ENCODE assay signal across 9 mouse cellular contexts in genomic region chr2:107175721-107176120, GRCm38 (mm10).
A peak's percentile ranks its signal among the peaks of the same experiment; 100 is the strongest.
DNase-seq lines count a peak whose midpoint lies in the region; ATAC-seq and TF ChIP-seq lines count a peak whose summit lies in the region.
"Had no signal": no experiment of that assay in that cellular context is flagged by ENCODE, and none has a peak within 500 bp of the region (broad histone marks: within the 10 kb centered on the region; RNA-seq: fewer than 3 reads in every experiment).

No protein-coding gene starts in this region.

- H3K36me3 ChIP-seq in hindbrain, postnatal 0 days (ENCODE audit: insufficient read depth, low read length), result no peaks in the 10 kb centered on the region
- H3K36me3 ChIP-seq in hindbrain, embryonic 10.5 days, result no peaks in the 10 kb centered on the region
- no peaks in the 10 kb centered on the region for H3K36me3 ChIP-seq in neural tube, embryonic 11.5 days (ENCODE audit: control insufficient read depth, insufficient read depth, low read length)

- DNase-seq in hindbrain, postnatal 0 days (ENCODE audit: low spot score), result peak; percentile 7
- no peak for DNase-seq in hindbrain, embryonic 10.5 days (ENCODE audit: low spot score)
- no peak for DNase-seq in neural tube, embryonic 11.5 days (ENCODE audit: low spot score)
- DNase-seq in neural tube, embryonic 10.5 days (ENCODE audit: extremely low spot score, low spot score), result no peak
- DNase-seq in adrenal gland, postnatal 14 days, result peak; percentile 28
- peak; percentile 53 for DNase-seq in retina, embryonic 14.5 days (ENCODE audit: low spot score)
- DNase-seq in frontal cortex, postnatal 14 days (ENCODE audit: low spot score in 2 of 2), result no peak
- DNase-seq: liver had no signal

- H3K4me3 ChIP-seq in hindbrain, postnatal 0 days (ENCODE audit: low read length), result no peak overlapping the region
- no peak overlapping the region for H3K4me3 ChIP-seq in hindbrain, embryonic 10.5 days
- H3K4me3 ChIP-seq in neural tube, embryonic 11.5 days (ENCODE audit: low read depth, low read length), result no peak overlapping the region

- no peaks in the 10 kb centered on the region for H3K27me3 ChIP-seq in hindbrain, postnatal 0 days (ENCODE audit: insufficient read depth, low read length)
- H3K27me3 ChIP-seq in hindbrain, embryonic 10.5 days (ENCODE audit: insufficient read depth, poor library complexity, severe bottlenecking), result no peaks in the 10 kb centered on the region
- no peaks in the 10 kb centered on the region for H3K27me3 ChIP-seq in neural tube, embryonic 11.5 days (ENCODE audit: control insufficient read depth, insufficient read depth, low read length)

- 0 out of 2 replicates have a peak, but pooled peaks have one; percentile 33 for TF ChIP-seq CTCF in hindbrain, postnatal 0 days (IDR thresholded peaks at IDR 0.05; ENCODE audit: low read depth)

- H3K9ac ChIP-seq in hindbrain, postnatal 0 days (replicated peaks; ENCODE audit: low read length), result no peak overlapping the region
- no peak overlapping the region for H3K9ac ChIP-seq in neural tube, embryonic 11.5 days (ENCODE audit: low read length)

- no peak for ATAC-seq in hindbrain, postnatal 0 days
- ATAC-seq in neural tube, embryonic 11.5 days (ENCODE audit: insufficient read depth, low FRiP score, low TSS enrichment), result peak; percentile 8; the same call in 1 of the 2 replicates
- ATAC-seq: intestine, embryonic 16.5 days had no signal

- 54% methylated on average over 4 of the region's 4 CpGs for WGBS in hindbrain, postnatal 0 days
- WGBS in hindbrain, embryonic 10.5 days, result 47% methylated on average over 4 of the region's 4 CpGs
- WGBS in neural tube, embryonic 11.5 days, result 51% methylated on average over 4 of the region's 4 CpGs

- H3K27ac ChIP-seq in hindbrain, postnatal 0 days, result no peak overlapping the region
- no peak overlapping the region for H3K27ac ChIP-seq in hindbrain, embryonic 10.5 days
- H3K27ac ChIP-seq in neural tube, embryonic 11.5 days (ENCODE audit: low read depth, low read length), result no peak overlapping the region

- no peaks in the 10 kb centered on the region for H3K4me1 ChIP-seq in hindbrain, postnatal 0 days (ENCODE audit: insufficient read depth, low read length)
- H3K4me1 ChIP-seq in hindbrain, embryonic 10.5 days (replicated peaks), result no peaks in the 10 kb centered on the region
- no peaks in the 10 kb centered on the region for H3K4me1 ChIP-seq in neural tube, embryonic 11.5 days (ENCODE audit: control insufficient read depth, insufficient read depth, low read length)

- H3K4me2 ChIP-seq in hindbrain, postnatal 0 days (ENCODE audit: low read depth, low read length), result no peak overlapping the region
- no peak overlapping the region for H3K4me2 ChIP-seq in neural tube, embryonic 11.5 days (ENCODE audit: low read depth)

- no peaks in the 10 kb centered on the region for H3K9me3 ChIP-seq in hindbrain, postnatal 0 days (ENCODE audit: low read length)
- no peaks in the 10 kb centered on the region for H3K9me3 ChIP-seq in hindbrain, embryonic 10.5 days
- H3K9me3 ChIP-seq in neural tube, embryonic 11.5 days (ENCODE audit: control insufficient read depth, low read length), result no peaks in the 10 kb centered on the region

Comparison
In these comparisons a context has a peak if more than half of its experiments do, and no peak if none do; other contexts are left out.
1. DNase-seq: peak in hindbrain, postnatal 0 days (single experiment), adrenal gland, postnatal 14 days (single experiment) and retina, embryonic 14.5 days (single experiment); none in hindbrain, embryonic 10.5 days (single experiment), neural tube, embryonic 11.5 days (single experiment), neural tube, embryonic 10.5 days (single experiment) and frontal cortex, postnatal 14 days (0 of 2).